Mouse (Mus musculus) E14TG2a.4 (cell line): ENCODE data around the gene Lst1.

Experiments used
- H3K27me3 ChIP-seq: 2 replicates; pipeline ENCODE4 v1.6.1; 2014; ENCODE audit warnings: low read length, control low read depth; ENCODE audit not compliant: insufficient read depth
- H3K36me3 ChIP-seq: 2 replicates; pipeline ENCODE4 v1.6.1; 2014; ENCODE audit warnings: low read length, control low read depth; ENCODE audit not compliant: insufficient read depth
- H3K4me1 ChIP-seq: replicated peaks from 2 replicates; pipeline ENCODE4 v1.6.1; 2014; ENCODE audit warnings: low read depth, low read length, control low read depth
- H3K4me3 ChIP-seq: replicated peaks from 2 replicates; pipeline ENCODE4 v1.5.1; 2014; ENCODE audit warnings: mild to moderate bottlenecking, low read length
- H3K9me3 ChIP-seq: 2 replicates; pipeline ENCODE4 v1.6.1; 2014; ENCODE audit warnings: low read length, control low read depth
- CTCF ChIP-seq: conservative IDR thresholded peaks from 2 replicates; pipeline ENCODE4 v1.5.1; 2014; ENCODE audit warnings: low read length
- NANOG ChIP-seq: IDR thresholded peaks from 2 replicates; pipeline ENCODE4 v1.6.1; 2014; ENCODE audit warnings: borderline replicate concordance, low read length, mixed read lengths
- POU5F1 ChIP-seq: IDR thresholded peaks from 2 replicates; pipeline ENCODE4 v1.6.1; 2014; ENCODE audit warnings: low read length, borderline replicate concordance

Lst1 gene

DNA sequence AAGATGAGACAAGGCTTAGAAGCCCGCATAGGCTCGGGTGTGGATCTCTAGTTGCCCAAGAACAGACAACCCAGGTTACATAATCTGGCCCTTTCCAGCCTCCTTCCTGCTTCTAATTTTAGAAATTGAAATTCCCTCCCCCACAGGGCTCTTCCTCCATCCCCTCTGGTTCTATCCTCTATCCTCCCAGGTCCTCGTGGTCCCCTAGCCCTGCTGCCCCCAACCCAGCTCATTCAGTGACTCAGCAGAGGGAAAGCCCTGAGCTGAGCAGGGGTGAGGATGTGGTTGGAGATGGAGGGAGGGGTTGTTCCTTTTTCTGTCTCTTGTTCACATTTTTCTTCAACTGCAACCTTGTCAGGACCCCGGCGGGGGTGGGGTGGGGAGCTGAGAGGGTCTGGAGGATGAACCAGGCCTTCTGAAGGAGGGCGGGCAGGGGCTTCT is 31.4 kb upstream of the Lst1 start:
- Histone ChIP-seq H3K4me3 (no peak overlapping the region), H3K9me3 (no peaks in the 10 kb centered on the region), H3K4me1 (peaks cover 40% of the 10 kb centered on the region), H3K27me3 (peaks cover 47% of the 10 kb centered on the region), H3K36me3 (peaks cover 27% of the 10 kb centered on the region)
- TF ChIP-seq NANOG = no peak
- TF ChIP-seq CTCF = no peak
- no peak for TF ChIP-seq POU5F1

DNA sequence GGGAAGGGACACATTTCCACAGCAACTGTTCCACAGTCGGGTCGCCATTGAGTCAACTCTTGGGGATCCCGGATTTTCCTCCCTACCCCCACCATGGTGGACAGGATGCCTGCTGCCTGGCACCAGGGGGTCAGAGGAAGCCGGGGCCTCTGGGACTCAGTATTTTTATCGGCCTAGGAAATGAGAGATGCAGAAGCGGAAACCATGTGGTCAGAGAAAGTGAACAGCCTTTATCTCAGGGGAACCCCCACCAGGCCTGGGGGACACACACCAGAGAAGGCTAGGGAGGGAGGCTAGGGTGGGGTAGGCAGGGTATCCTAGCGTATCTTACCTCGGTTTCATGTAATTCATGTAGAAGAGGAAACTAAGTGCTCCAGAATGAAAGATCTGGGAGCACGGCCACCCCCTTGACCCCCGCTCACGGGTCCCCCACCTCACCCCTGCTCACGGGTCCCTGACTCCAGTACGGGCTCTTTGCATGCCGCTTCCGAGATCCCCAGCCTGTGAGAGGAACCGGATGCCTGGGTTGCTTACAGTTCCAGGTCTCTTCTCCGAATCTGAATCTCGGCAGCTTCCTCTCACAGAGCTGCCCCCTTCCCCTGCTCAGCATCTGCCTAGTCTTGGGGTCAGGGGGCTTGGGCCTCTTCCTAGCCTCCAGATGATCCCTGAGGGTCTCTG is 30.4 kb upstream of the Lst1 start:
- H3K4me3 ChIP-seq = no peak overlapping the region
- H3K9me3 ChIP-seq = no peaks in the 10 kb centered on the region
- TF ChIP-seq POU5F1 (no peak), NANOG (no peak), CTCF (no peak)
- H3K36me3 ChIP-seq = peaks cover 25% of the 10 kb centered on the region
- peaks cover 40% of the 10 kb centered on the region for H3K4me1 ChIP-seq
- H3K27me3 ChIP-seq = peaks cover 57% of the 10 kb centered on the region

DNA sequence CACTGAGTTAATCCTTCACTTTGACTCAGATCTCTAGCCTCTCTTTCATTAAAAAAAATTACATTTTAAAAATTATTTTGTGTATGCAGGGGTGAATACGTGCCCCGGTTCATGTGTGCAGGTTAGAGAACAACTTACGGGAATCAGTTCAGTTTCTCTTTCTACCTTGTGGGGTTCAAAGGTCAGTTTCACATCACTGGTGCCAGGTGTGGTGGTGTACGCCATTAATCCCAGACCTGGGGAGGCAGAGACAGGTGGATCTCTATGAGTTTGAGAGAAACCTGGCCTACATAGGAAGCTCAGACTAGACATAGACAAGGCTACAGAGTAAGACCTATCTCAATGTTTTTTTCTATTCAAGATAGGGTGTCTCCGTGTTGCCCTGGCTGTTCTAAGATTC is 24.8 kb upstream of the Lst1 start:
- H3K36me3 ChIP-seq = no peaks in the 10 kb centered on the region
- no peak for TF ChIP-seq POU5F1
- TF ChIP-seq CTCF = no peak
- no peak for TF ChIP-seq NANOG
- H3K4me3 ChIP-seq = no peak overlapping the region
- peaks cover 88% of the 10 kb centered on the region for H3K27me3 ChIP-seq
- H3K9me3 ChIP-seq = no peaks in the 10 kb centered on the region
- no peaks in the 10 kb centered on the region; the same call in 1 of the 2 replicates for H3K4me1 ChIP-seq

DNA sequence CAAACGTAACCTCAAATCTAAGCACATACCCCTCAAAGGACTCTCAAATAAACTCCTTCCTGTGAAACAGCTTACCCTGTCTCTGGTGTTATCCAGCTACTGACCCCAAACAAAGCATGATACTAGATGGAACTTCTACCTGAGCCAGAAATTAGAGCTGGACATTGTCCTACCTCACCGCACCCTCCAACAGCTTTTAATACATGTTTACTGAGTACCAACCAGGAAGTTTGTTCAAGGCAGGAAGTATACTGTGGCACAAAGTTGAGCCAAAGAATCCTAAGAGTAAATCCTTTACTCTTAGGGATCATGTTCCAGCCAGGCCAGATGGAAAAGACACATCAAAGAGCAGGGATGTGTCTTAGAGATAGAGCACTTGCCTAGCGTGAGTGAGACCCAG is 22.4 kb upstream of the Lst1 start:
- no peaks in the 10 kb centered on the region; the same call in 1 of the 2 replicates for H3K4me1 ChIP-seq
- no peak overlapping the region for H3K4me3 ChIP-seq

DNA sequence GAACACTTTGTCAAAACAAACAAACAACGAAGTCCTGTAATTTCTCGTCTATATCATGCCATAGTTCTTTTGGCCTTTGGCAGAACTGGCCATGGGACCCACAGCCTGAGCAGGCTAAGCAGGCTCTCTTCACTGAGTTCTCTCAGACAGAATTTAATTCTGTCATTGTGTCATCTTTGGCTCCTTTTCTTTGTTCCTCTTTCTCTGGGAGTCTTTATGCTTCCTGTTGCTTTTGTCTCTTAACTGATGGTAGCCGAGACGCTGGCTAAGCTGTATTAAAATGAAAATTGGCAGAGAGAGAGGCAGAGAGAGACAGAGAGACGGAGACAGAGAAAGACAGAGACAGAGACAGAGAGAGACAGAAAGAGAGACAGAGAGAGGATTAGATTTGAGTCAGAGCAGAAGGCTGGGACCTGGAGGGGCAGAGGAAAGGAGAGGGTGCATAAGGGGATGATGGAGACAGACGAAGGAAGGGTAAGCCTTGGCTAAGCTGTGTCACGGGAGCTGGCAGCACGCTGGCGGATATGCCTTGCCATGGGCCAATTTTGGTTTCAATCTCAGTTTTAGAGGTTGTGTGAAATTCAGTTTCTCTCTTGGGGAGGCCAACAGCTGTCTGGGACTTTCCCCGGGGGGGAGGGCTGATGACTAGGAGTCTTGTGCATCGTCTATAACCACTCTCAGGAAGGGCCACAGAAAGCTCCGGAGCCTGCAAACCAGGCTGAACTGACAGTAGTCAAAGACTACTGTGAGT is 21.7 kb upstream of the Lst1 start:
- Histone ChIP-seq H3K4me1 (peaks cover 6% of the 10 kb centered on the region; the same call in 1 of the 2 replicates), H3K4me3 (no peak overlapping the region)
- TF ChIP-seq NANOG (no peak), POU5F1 (no peak), CTCF (no peak)

More for the DNA sequence above, 22.4 kb upstream of the Lst1 start:
- Histone ChIP-seq H3K9me3 (no peaks in the 10 kb centered on the region), H3K36me3 (no peaks in the 10 kb centered on the region), H3K27me3 (peaks cover 90% of the 10 kb centered on the region)
- TF ChIP-seq CTCF (no peak), POU5F1 (no peak), NANOG (no peak)

DNA sequence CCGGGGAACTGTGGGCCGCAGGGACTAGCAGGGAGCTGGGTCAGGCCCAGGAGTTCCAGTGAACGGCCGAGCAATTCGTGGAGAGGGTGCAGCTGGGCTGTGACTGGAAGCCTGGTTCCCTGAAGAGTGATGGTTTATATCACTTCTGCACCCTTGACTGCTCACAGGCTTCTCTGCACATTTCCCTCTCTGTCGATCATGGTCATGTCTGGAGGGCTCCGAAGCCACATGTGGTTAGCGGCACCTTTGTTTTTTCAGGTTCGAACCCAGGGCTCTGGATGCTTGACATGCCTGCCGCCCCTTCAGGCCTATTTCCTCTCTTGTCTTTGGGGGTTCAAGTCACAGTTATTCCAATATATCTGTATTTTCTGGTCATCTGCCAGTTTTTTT is 17.1 kb upstream of the Lst1 start:
- peak overlapping the region; percentile 62 for H3K4me3 ChIP-seq
- no peaks in the 10 kb centered on the region for H3K9me3 ChIP-seq
- peaks cover 17% of the 10 kb centered on the region; the same call in 1 of the 2 replicates for H3K4me1 ChIP-seq
- TF ChIP-seq CTCF (no peak), NANOG (no peak), POU5F1 (no peak)
- H3K36me3 ChIP-seq = no peaks in the 10 kb centered on the region
- peaks cover 94% of the 10 kb centered on the region for H3K27me3 ChIP-seq

More for the DNA sequence above, 21.7 kb upstream of the Lst1 start:
- Histone ChIP-seq H3K9me3 (no peaks in the 10 kb centered on the region), H3K27me3 (peaks cover 89% of the 10 kb centered on the region), H3K36me3 (no peaks in the 10 kb centered on the region)

DNA sequence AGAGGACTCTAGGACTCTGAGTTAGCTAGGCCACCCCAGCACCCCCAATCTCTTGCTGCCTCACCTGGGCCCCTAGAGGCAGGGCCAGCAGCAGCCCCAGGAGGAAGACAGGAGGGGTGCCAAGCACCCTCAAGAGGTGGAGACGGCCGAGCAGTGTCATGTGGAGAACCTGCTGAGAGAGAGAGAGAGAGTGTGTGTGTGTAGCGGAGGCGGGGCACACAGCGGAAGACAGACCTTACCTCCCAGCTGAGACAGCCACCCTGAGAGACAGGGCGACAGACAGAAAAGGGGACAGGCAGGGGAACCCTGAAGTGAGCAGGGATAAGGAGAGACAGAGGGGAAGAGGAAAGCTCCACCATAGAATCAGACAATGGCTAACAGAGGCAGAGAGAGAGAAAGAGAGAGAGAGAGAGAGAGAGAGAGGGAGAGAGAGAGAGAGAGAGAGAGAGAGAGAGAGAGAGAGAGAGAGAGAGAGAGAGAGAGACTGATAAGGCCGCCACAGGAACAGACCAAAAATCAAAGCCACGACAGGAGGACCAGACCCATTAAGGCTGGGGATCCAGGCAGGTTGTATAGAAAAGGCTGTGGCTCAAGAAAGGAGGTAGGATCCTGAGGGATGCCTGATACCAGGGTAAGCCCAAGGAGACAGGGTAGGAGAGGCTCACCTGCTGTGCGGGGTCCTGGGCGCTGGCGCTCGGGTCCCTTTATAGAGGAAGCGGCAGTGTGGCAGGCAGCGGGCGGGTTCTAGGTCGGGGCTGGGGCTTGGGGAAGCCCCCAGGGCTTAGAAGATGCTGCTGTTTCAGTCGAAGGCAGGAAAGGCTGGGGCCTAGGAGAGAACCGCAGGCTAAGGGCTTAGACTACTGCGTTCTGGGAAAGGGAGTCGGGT is 16.5 kb upstream of the Lst1 start, which contains the start of gene Lta:
TSS of gene Lta (minus strand) at position 858 of the 886 bp plus-strand sequence.
- H3K27me3 ChIP-seq = peaks cover 94% of the 10 kb centered on the region
- H3K36me3 ChIP-seq = no peaks in the 10 kb centered on the region
- peaks cover 17% of the 10 kb centered on the region; the same call in 1 of the 2 replicates for H3K4me1 ChIP-seq
- H3K9me3 ChIP-seq = no peaks in the 10 kb centered on the region
- TF ChIP-seq CTCF = no peak
- no peak for TF ChIP-seq NANOG
- no peak for TF ChIP-seq POU5F1
- H3K4me3 ChIP-seq = peak within 1 kb of the TSS; percentile 62

DNA sequence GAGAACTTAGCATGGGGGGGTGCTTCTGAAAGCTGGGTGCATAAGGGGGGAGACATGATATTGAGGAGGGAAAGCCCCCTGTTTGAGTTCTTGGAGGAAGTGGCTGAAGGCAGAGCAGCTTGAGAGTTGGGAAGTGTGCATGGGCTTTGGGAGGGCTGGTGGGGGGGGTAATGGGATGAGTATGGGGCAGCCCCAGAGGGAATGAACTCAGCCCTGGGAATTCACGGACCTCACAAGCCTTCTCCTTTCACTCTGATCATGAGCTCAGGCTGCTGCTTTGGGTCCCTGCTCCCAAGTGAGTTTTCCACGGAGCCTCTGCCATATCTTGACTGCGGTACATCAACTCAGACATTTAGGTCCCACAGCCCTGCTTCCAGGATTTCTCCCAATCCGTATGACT is 14.2 kb upstream of the Lst1 start:
- Histone ChIP-seq H3K9me3 (0 out of 2 replicates have a peak, but pooled peaks cover 5% of the 10 kb centered on the region), H3K27me3 (peaks cover 93% of the 10 kb centered on the region), H3K36me3 (no peaks in the 10 kb centered on the region), H3K4me1 (peaks cover 25% of the 10 kb centered on the region; the same call in 1 of the 2 replicates), H3K4me3 (no peak overlapping the region)
- TF ChIP-seq CTCF (no peak), POU5F1 (no peak), NANOG (no peak)
